Mouse (Mus musculus) ES-E14 (cell line): ENCODE data around the gene Scn4b.

Experiments
- CHD2 ChIP-seq: IDR thresholded peaks from 2 replicates; pipeline ENCODE4 v1.6.1; 2014; ENCODE audit warnings: mild to moderate bottlenecking, low read depth, low read length, inconsistent platforms
- HCFC1 ChIP-seq: IDR thresholded peaks from 2 replicates; pipeline ENCODE4 v1.6.1; 2012; ENCODE audit warnings: low read length, inconsistent platforms, borderline replicate concordance; ENCODE audit not compliant: insufficient read depth
- ZC3H11A ChIP-seq: IDR thresholded peaks from 2 replicates; pipeline ENCODE4 v1.6.1; 2012; ENCODE audit warnings: low read depth, mild to moderate bottlenecking, inconsistent platforms, low read length, borderline replicate concordance

- no peak for TF ChIP-seq ZC3H11A
- no peak for TF ChIP-seq CHD2
- no peak for TF ChIP-seq HCFC1
Observed at GRCm38 (mm10) chr9:45116819-45117218, 21.4 kb upstream of the Scn4b start.
